24 mouse cellular contexts compared by ENCODE assay signal in genomic region chr5:140556859-140557258, GRCm38 (mm10). TPM values are rescaled to one million over a fixed set of nuclear protein-coding genes. Genes with fewer than 3 reads are reported as not detected.
DNase-seq lines count a peak whose midpoint lies in the region; ATAC-seq and TF ChIP-seq lines count a peak whose summit lies in the region.
"Had no signal": no experiment of that assay in that cellular context is flagged by ENCODE, and none has a peak within 500 bp of the region (broad histone marks: within the 10 kb centered on the region; RNA-seq: fewer than 3 reads in every experiment).

No protein-coding gene starts in this region.

- no peak for TF ChIP-seq POLR2A in lung, adult 2 months (IDR thresholded peaks at IDR 0.05; ENCODE audit: borderline replicate concordance, extremely low read depth, low read depth, low read length)

- TF ChIP-seq CTCF in lung, embryonic 14.5 days (IDR thresholded peaks at IDR 0.05; ENCODE audit: low read depth), result no peak
- TF ChIP-seq CTCF in lung, adult 2 months (IDR thresholded peaks at IDR 0.05; ENCODE audit: insufficient read depth, low read length), result no peak

- no peak overlapping the region for H3K4me2 ChIP-seq in lung, embryonic 14.5 days
- no peak overlapping the region for H3K4me2 ChIP-seq in embryonic facial prominence, embryonic 11.5 days (ENCODE audit: low read depth, low read length)
- H3K4me2 ChIP-seq: forebrain, embryonic 15.5 days; hindbrain, embryonic 12.5 days; limb, embryonic 12.5 days; liver, embryonic 13.5 days; neural tube, embryonic 12.5 days had no signal

- H3K36me3 ChIP-seq in lung, embryonic 14.5 days (ENCODE audit: insufficient read depth), result no peaks in the 10 kb centered on the region
- no peaks in the 10 kb centered on the region for H3K36me3 ChIP-seq in embryonic facial prominence, embryonic 11.5 days (replicated peaks; ENCODE audit: control insufficient read depth, insufficient read depth, low read depth, low read length)
- H3K36me3 ChIP-seq: forebrain, embryonic 15.5 days; hindbrain, embryonic 12.5 days; limb, embryonic 12.5 days; liver, embryonic 13.5 days; neural tube, embryonic 12.5 days had no signal

- 56% methylated on average over 3 of the region's 3 CpGs for WGBS in lung, embryonic 14.5 days
- WGBS in lung, adult 2 months, result 61% methylated on average over 3 of the region's 3 CpGs
- 47% methylated on average over 3 of the region's 3 CpGs for WGBS in embryonic facial prominence, embryonic 11.5 days

- ATAC-seq in lung, embryonic 14.5 days (ENCODE audit: insufficient read depth), result no peak; the same call in 1 of the 2 replicates
- 0 out of 2 replicates have a peak, but pooled peaks have one; percentile 48 for ATAC-seq in embryonic facial prominence, embryonic 11.5 days (replicated peaks; ENCODE audit: insufficient number of reproducible peaks, low FRiP score, low TSS enrichment, low read depth)
- ATAC-seq: forebrain, embryonic 15.5 days; inflammation-experienced regulatory T-cells, adult 6 months had no signal

- no peak overlapping the region for H3K9ac ChIP-seq in lung, embryonic 14.5 days
- H3K9ac ChIP-seq in embryonic facial prominence, embryonic 11.5 days (replicated peaks; ENCODE audit: low read length), result no peak overlapping the region
- H3K9ac ChIP-seq: forebrain, embryonic 15.5 days; hindbrain, embryonic 12.5 days; limb, embryonic 12.5 days; liver, embryonic 13.5 days; neural tube, embryonic 12.5 days had no signal

- H3K27ac ChIP-seq in lung, embryonic 14.5 days (ENCODE audit: low read depth), result no peak overlapping the region
- no peak overlapping the region for H3K27ac ChIP-seq in embryonic facial prominence, embryonic 11.5 days (replicated peaks; ENCODE audit: low read depth, low read length)
- H3K27ac ChIP-seq: forebrain, embryonic 15.5 days; hindbrain, embryonic 12.5 days; limb, embryonic 12.5 days; liver, embryonic 13.5 days; neural tube, embryonic 12.5 days had no signal

- no peaks in the 10 kb centered on the region for H3K4me1 ChIP-seq in lung, embryonic 14.5 days (ENCODE audit: insufficient read depth)
- H3K4me1 ChIP-seq in lung, adult 2 months (ENCODE audit: control insufficient read depth, insufficient read depth, low read length), result no peaks in the 10 kb centered on the region
- no peaks in the 10 kb centered on the region for H3K4me1 ChIP-seq in embryonic facial prominence, embryonic 11.5 days (ENCODE audit: control insufficient read depth, insufficient read depth, low read length)
- H3K4me1 ChIP-seq: forebrain, embryonic 15.5 days; hindbrain, embryonic 12.5 days; limb, embryonic 12.5 days; neural tube, embryonic 12.5 days had no signal

- no peaks in the 10 kb centered on the region for H3K27me3 ChIP-seq in lung, embryonic 14.5 days (ENCODE audit: insufficient read depth, low read length)
- H3K27me3 ChIP-seq in embryonic facial prominence, embryonic 11.5 days (ENCODE audit: control insufficient read depth, insufficient read depth, low read length), result no peaks in the 10 kb centered on the region
- H3K27me3 ChIP-seq: forebrain, embryonic 15.5 days; hindbrain, embryonic 12.5 days; limb, embryonic 12.5 days; liver, embryonic 13.5 days; neural tube, embryonic 12.5 days had no signal

- H3K4me3 ChIP-seq in lung, embryonic 14.5 days (ENCODE audit: low read depth, low read length), result no peak overlapping the region
- no peak overlapping the region for H3K4me3 ChIP-seq in lung, adult 2 months (replicated peaks; ENCODE audit: extremely low read depth, low read depth, low read length)
- H3K4me3 ChIP-seq in embryonic facial prominence, embryonic 11.5 days (ENCODE audit: low read depth, low read length), result no peak overlapping the region
- H3K4me3 ChIP-seq: erythroblast, embryonic 14.5 days; forebrain, embryonic 15.5 days; hindbrain, embryonic 12.5 days; limb, embryonic 12.5 days; liver, embryonic 13.5 days; neural tube, embryonic 12.5 days had no signal

- no peaks in the 10 kb centered on the region for H3K9me3 ChIP-seq in lung, embryonic 14.5 days (ENCODE audit: low read depth, low read length)
- no peaks in the 10 kb centered on the region for H3K9me3 ChIP-seq in embryonic facial prominence, embryonic 11.5 days (replicated peaks; ENCODE audit: control insufficient read depth, low read length)
- H3K9me3 ChIP-seq: forebrain, embryonic 15.5 days; hindbrain, embryonic 12.5 days; limb, embryonic 12.5 days; liver, embryonic 13.5 days; neural tube, embryonic 12.5 days had no signal

- DNase-seq in lung, embryonic 14.5 days, result peak; percentile 33
- DNase-seq in lung, adult 2 months, result no peak
- peak; percentile 45 for DNase-seq in R1 (ENCODE audit: low read depth, low spot score)
- no peak for DNase-seq in embryonic facial prominence, embryonic 11.5 days (ENCODE audit: low spot score)
- DNase-seq in thymus, postnatal 0 days (ENCODE audit: low spot score), result peak; percentile 74
- no peak for DNase-seq in embryo, embryonic 9.5 days (ENCODE audit: extremely low spot score)
- no peak for DNase-seq in ovary, adult 18-20 months (ENCODE audit: low spot score)
- DNase-seq: adrenal gland, adult 8-10 months; cerebellum, adult 11 months; cerebellum, postnatal 10 days; embryo, embryonic 11 days; gastrocnemius, postnatal 25 days; kidney, adult 8-10 months; kidney, postnatal 4 days; liver, embryonic 13.5 days; lung, postnatal 14 days; right cerebral cortex, adult 18-20 months had no signal

RNA-seq across cellular contexts. Expression of gene Grifin, which starts 8.0 kb away (rescaled TPM):
- polyA plus RNA-seq in lung, embryonic 14.5 days (2014; fragmentation: Nextera tagmentation; extraction: Ambion mirVana), result not detected in 2 replicates
- not detected in 2 replicates for polyA plus RNA-seq in lung, adult 2 months (2012; rRNA removed)
- 0.36 and 0.63 TPM in 2 replicates for polyA plus RNA-seq in embryonic facial prominence, embryonic 11.5 days (2014; fragmentation: Nextera tagmentation; extraction: Ambion mirVana)
- 13.1 and 21.2 TPM in 2 replicates for polyA plus RNA-seq in thymus, postnatal 0 days (2015; fragmentation: Nextera tagmentation; extraction: Ambion mirVana)
- polyA plus RNA-seq: forebrain, embryonic 15.5 days; heart, postnatal 0 days; hindbrain, embryonic 12.5 days; neural tube, embryonic 12.5 days had no signal

RNA-seq across cellular contexts. Expression of gene Lfng, which starts 50.3 kb away (rescaled TPM):
- 20.5 and 22.0 TPM in 2 replicates for polyA plus RNA-seq in lung, embryonic 14.5 days (2014; fragmentation: Nextera tagmentation; extraction: Ambion mirVana)
- 141 and 163 TPM in 2 replicates for polyA plus RNA-seq in lung, adult 2 months (2012; rRNA removed)
- polyA plus RNA-seq in embryonic facial prominence, embryonic 11.5 days (2014; fragmentation: Nextera tagmentation; extraction: Ambion mirVana), result 13.3 and 13.7 TPM in 2 replicates
- polyA plus RNA-seq in thymus, postnatal 0 days (2015; fragmentation: Nextera tagmentation; extraction: Ambion mirVana), result 13.2 and 13.3 TPM in 2 replicates

RNA-seq across cellular contexts. Expression of gene Chst12, which starts 51.5 kb away (rescaled TPM):
- polyA plus RNA-seq in lung, embryonic 14.5 days (2014; fragmentation: Nextera tagmentation; extraction: Ambion mirVana), result 21.5 and 22.0 TPM in 2 replicates
- polyA plus RNA-seq in lung, adult 2 months (2012; rRNA removed), result 49.6 and 60.5 TPM in 2 replicates
- 8.8 and 9.5 TPM in 2 replicates for polyA plus RNA-seq in embryonic facial prominence, embryonic 11.5 days (2014; fragmentation: Nextera tagmentation; extraction: Ambion mirVana)
- polyA plus RNA-seq in thymus, postnatal 0 days (2015; fragmentation: Nextera tagmentation; extraction: Ambion mirVana), result 14.7 and 17.5 TPM in 2 replicates

Comparison
In these comparisons a context has a peak if more than half of its experiments do, and no peak if none do; other contexts are left out.
1. DNase-seq: peak in lung, embryonic 14.5 days (single experiment), R1 (single experiment) and thymus, postnatal 0 days (single experiment); none in lung, adult 2 months (single experiment), embryonic facial prominence, embryonic 11.5 days (single experiment), embryo, embryonic 9.5 days (single experiment) and ovary, adult 18-20 months (single experiment).